Mouse (Mus musculus): Measurements from ENCODE around the gene Macrod1.

GRCm38 (mm10) chr19:7092756-7093155, 36.1 kb downstream of the Macrod1 start:
- no peak for TF ChIP-seq CTCF (IDR thresholded peaks at IDR 0.05)
- no peak for TF ChIP-seq EP300 (IDR thresholded peaks at IDR 0.05)

Measured in lung, postnatal 0 days (tissue).